Mouse (Mus musculus): ENCODE measurements at regions not wholly inside any gene's neighbourhood (a gene's known extent, or its start where the extent isn't known, plus 50 kb on each side); places are given as distances from the start of the nearest gene placed in this dataset.
"Not testable (repeated sequence)": the region's sequence is repeated elsewhere in the genome, so short reads cannot be mapped to it uniquely, and the experiment has no call there.

- no peak for DNase-seq (ENCODE audit: extremely low read depth, low read depth)
These were observed 78.2 kb upstream of the Fzd7 start for GRCm38 (mm10) chr1:59403831-59404547.

- DNase-seq (ENCODE audit: extremely low read depth, low read depth), result no peak
These were observed 76.9 kb upstream of the Fzd7 start for GRCm38 (mm10) chr1:59405370-59405769.

- DNase-seq (ENCODE audit: extremely low read depth, low read depth), result no peak
These were observed 75.4 kb upstream of the Fzd7 start for GRCm38 (mm10) chr1:59406741-59407306.

GRCm38 (mm10) chr1:59409585-59410160, 72.6 kb upstream of the Fzd7 start:
- peak; percentile 28 for DNase-seq (ENCODE audit: extremely low read depth, low read depth)

- no peak for DNase-seq (ENCODE audit: extremely low read depth, low read depth)
These were observed 69.0 kb upstream of the Fzd7 start for GRCm38 (mm10) chr1:59413264-59413663.

GRCm38 (mm10) chr1:59414401-59415210, 67.6 kb upstream of the Fzd7 start:
- peak; percentile 62 for DNase-seq (ENCODE audit: extremely low read depth, low read depth)

GRCm38 (mm10) chr1:59415733-59416312, 66.4 kb upstream of the Fzd7 start:
- no peak for DNase-seq (ENCODE audit: extremely low read depth, low read depth)

- no peak for DNase-seq (ENCODE audit: extremely low read depth, low read depth)
These were observed 64.9 kb upstream of the Fzd7 start for GRCm38 (mm10) chr1:59417317-59417716.

- no peak for DNase-seq (ENCODE audit: extremely low read depth, low read depth)
These were observed 64.3 kb upstream of the Fzd7 start for GRCm38 (mm10) chr1:59417962-59418361.

- DNase-seq (ENCODE audit: extremely low read depth, low read depth), result no peak
These were observed 63.5 kb upstream of the Fzd7 start for GRCm38 (mm10) chr1:59418748-59419147.

- DNase-seq (ENCODE audit: extremely low read depth, low read depth), result no peak
These were observed 59.0 kb upstream of the Fzd7 start for GRCm38 (mm10) chr1:59422981-59423941.

- DNase-seq (ENCODE audit: extremely low read depth, low read depth), result not testable (repeated sequence)
These were observed 56.5 kb upstream of the Fzd7 start for GRCm38 (mm10) chr1:59425771-59426170.

GRCm38 (mm10) chr1:59426346-59427203, 55.6 kb upstream of the Fzd7 start:
- no peak for DNase-seq (ENCODE audit: extremely low read depth, low read depth)

GRCm38 (mm10) chr1:59427204-59427557, 55.0 kb upstream of the Fzd7 start:
- DNase-seq (ENCODE audit: extremely low read depth, low read depth), result no peak

GRCm38 (mm10) chr1:59429289-59429688, 52.9 kb upstream of the Fzd7 start:
- DNase-seq (ENCODE audit: extremely low read depth, low read depth), result no peak

GRCm38 (mm10) chr1:59430234-59430633, 52.0 kb upstream of the Fzd7 start:
- DNase-seq (ENCODE audit: extremely low read depth, low read depth), result no peak

- DNase-seq (ENCODE audit: extremely low read depth, low read depth), result no peak
These were observed 51.2 kb upstream of the Fzd7 start for GRCm38 (mm10) chr1:59430886-59431486.
